Mouse (Mus musculus) ES-E14 (cell line): ENCODE measurements at regions not wholly inside any gene's neighbourhood (a gene's known extent, or its start where the extent isn't known, plus 50 kb on each side); places are given as distances from the start of the nearest gene placed in this dataset.
"Not testable (repeated sequence)": the region's sequence is repeated elsewhere in the genome, so short reads cannot be mapped to it uniquely, and the experiment has no call there.

Source experiments
- CHD2 ChIP-seq: IDR thresholded peaks from 2 replicates; pipeline ENCODE4 v1.6.1; 2014; ENCODE audit warnings: mild to moderate bottlenecking, low read depth, low read length, inconsistent platforms
- ZC3H11A ChIP-seq: IDR thresholded peaks from 2 replicates; pipeline ENCODE4 v1.6.1; 2012; ENCODE audit warnings: low read depth, mild to moderate bottlenecking, inconsistent platforms, low read length, borderline replicate concordance
- ZNF384 ChIP-seq: IDR thresholded peaks from 2 replicates; pipeline ENCODE4 v1.6.1; 2012; ENCODE audit warnings: low read depth, low read length, inconsistent platforms

DNA sequence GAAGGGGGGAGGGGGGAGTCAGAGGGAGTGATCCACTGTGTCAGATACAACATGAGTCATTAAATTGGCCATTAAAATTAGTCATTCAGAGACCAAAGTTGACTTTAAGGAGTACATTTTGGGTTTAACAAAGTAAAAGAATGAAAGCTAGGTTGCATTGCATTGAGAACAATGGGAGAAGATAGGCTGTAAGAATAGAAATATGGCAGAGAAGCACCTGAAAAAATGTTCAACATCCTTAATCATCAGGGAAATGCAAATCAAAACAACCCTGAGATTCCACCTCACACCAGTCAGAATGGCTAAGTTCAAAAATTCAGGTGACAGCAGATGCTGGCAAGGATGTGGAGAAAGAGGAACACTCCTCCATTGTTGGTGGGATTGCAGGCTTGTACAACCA lies 202.0 kb upstream of the Zpld1 start:
- TF ChIP-seq CHD2, ZNF384, ZC3H11A: not testable (repeated sequence)
